Mouse (Mus musculus): ENCODE results near the gene Gm5414. TPM values are rescaled to one million over a fixed set of nuclear protein-coding genes. Genes with fewer than 3 reads are reported as not detected.

Gm5414 gene
- polyA plus RNA-seq, 1 experiment, result not detected

GRCm38 (mm10) chr15:101581701-101582100 lies 46.3 kb downstream of the Gm5414 start:
- Histone ChIP-seq H3ac (ENCODE audit: control insufficient read depth, insufficient read length) (no peak overlapping the region), H3K27me3 (ENCODE audit: control insufficient read depth, insufficient read depth, insufficient read length) (peaks cover 5% of the 10 kb centered on the region), H3K4me3 (no peak overlapping the region), H3K4me2 (ENCODE audit: low read depth) (no peak overlapping the region), H3K79me2 (ENCODE audit: control insufficient read depth, insufficient read depth) (no peaks in the 10 kb centered on the region), H3K36me3 (ENCODE audit: control insufficient read depth, insufficient read depth) (no peaks in the 10 kb centered on the region)
- TF ChIP-seq TCF3 (IDR thresholded peaks at IDR 0.05; ENCODE audit: insufficient read length, low read depth) (no peak), MYOG (IDR thresholded peaks at IDR 0.05; ENCODE audit: control insufficient read depth in 1 of 3, insufficient read depth in 1 of 3, insufficient read length in 2 of 3, low read depth in 2 of 3) (no peak), TCF12 (IDR thresholded peaks at IDR 0.05; ENCODE audit: insufficient read depth, poor library complexity, severe bottlenecking) (no peak), MYOD1 (IDR thresholded peaks at IDR 0.05; ENCODE audit: control insufficient read depth in 1 of 3, insufficient read length in 2 of 3, low read depth in 2 of 3) (no peak), E2F4 (IDR thresholded peaks at IDR 0.05; ENCODE audit: insufficient read depth) (no peak), POLR2A (IDR thresholded peaks at IDR 0.05; ENCODE audit: insufficient read length, low read depth) (no peak), REST (IDR thresholded peaks at IDR 0.05; ENCODE audit: insufficient read depth, insufficient read length) (no peak), CEBPB (IDR thresholded peaks at IDR 0.05; ENCODE audit: insufficient read depth, poor library complexity, severe bottlenecking) (no peak), USF1 (IDR thresholded peaks at IDR 0.05; ENCODE audit: low read depth) (no peak), SRF (IDR thresholded peaks at IDR 0.05; ENCODE audit: control insufficient read depth, insufficient read length, low read depth) (no peak), POLR2AphosphoS2 (IDR thresholded peaks at IDR 0.05; ENCODE audit: insufficient read length, low read depth) (no peak), MAX (IDR thresholded peaks at IDR 0.05; ENCODE audit: low read depth) (no peak)

DNA sequence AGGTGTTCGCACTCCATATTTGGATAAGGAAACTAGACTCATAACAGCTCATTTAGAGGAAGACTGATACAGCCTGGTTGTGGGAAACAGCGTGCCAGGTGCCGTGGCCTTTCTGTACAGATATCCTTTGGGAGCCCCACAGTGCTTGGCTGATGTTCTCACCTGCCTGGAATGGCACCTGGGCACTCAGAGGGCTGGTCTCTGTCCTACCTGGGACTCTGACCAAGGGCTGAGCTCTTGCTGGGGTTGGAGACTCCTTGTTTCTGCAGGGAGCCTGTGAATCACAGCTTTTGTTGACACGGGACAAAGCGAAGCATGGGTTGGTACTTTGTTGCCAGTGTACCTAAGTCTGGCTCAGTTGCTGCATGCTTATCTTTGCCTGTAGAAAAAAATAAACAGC lies 52.5 kb downstream of the Gm5414 start:
- H3K36me3 ChIP-seq (ENCODE audit: control insufficient read depth, insufficient read depth), result no peaks in the 10 kb centered on the region
- TF ChIP-seq USF1 (IDR thresholded peaks at IDR 0.05; ENCODE audit: low read depth), result no peak
- TF ChIP-seq MYOD1 (IDR thresholded peaks at IDR 0.05; ENCODE audit: control insufficient read depth in 1 of 3, insufficient read length in 2 of 3, low read depth in 2 of 3), result no peak
- no peak for TF ChIP-seq E2F4 (IDR thresholded peaks at IDR 0.05; ENCODE audit: insufficient read depth)
- no peak for TF ChIP-seq REST (IDR thresholded peaks at IDR 0.05; ENCODE audit: insufficient read depth, insufficient read length)
- no peak for TF ChIP-seq POLR2A (IDR thresholded peaks at IDR 0.05; ENCODE audit: insufficient read length, low read depth)
- no peak for TF ChIP-seq POLR2AphosphoS2 (IDR thresholded peaks at IDR 0.05; ENCODE audit: insufficient read length, low read depth)
- no peak for TF ChIP-seq MYOG (IDR thresholded peaks at IDR 0.05; ENCODE audit: control insufficient read depth in 1 of 3, insufficient read depth in 1 of 3, insufficient read length in 2 of 3, low read depth in 2 of 3)
- TF ChIP-seq CEBPB (IDR thresholded peaks at IDR 0.05; ENCODE audit: insufficient read depth, poor library complexity, severe bottlenecking), result no peak
- no peak for TF ChIP-seq MAX (IDR thresholded peaks at IDR 0.05; ENCODE audit: low read depth)
- no peak for TF ChIP-seq SRF (IDR thresholded peaks at IDR 0.05; ENCODE audit: control insufficient read depth, insufficient read length, low read depth)
- TF ChIP-seq TCF3 (IDR thresholded peaks at IDR 0.05; ENCODE audit: insufficient read length, low read depth), result no peak
- TF ChIP-seq TCF12 (IDR thresholded peaks at IDR 0.05; ENCODE audit: insufficient read depth, poor library complexity, severe bottlenecking), result no peak
- H3K4me3 ChIP-seq, result no peak overlapping the region
- no peak overlapping the region for H3K4me2 ChIP-seq (ENCODE audit: low read depth)
- H3K79me2 ChIP-seq (ENCODE audit: control insufficient read depth, insufficient read depth), result no peaks in the 10 kb centered on the region
- peaks cover 49% of the 10 kb centered on the region for H3K27me3 ChIP-seq (ENCODE audit: control insufficient read depth, insufficient read depth, insufficient read length)
- no peak overlapping the region for H3ac ChIP-seq (ENCODE audit: control insufficient read depth, insufficient read length)

Other genes with a start within 250 kb of the Gm5414 start
- 0.04 TPM for gene Krt7, start 217.1 kb downstream of the Gm5414 start, polyA plus RNA-seq (2012; fragmentation: generic; extraction: Trizol)
- not detected for gene Krt87, start 189.4 kb downstream of the Gm5414 start, polyA plus RNA-seq (2012; fragmentation: generic; extraction: Trizol)
- not detected for gene Krt88, start 180.4 kb downstream of the Gm5414 start, polyA plus RNA-seq (2012; fragmentation: generic; extraction: Trizol)
- gene Krt81, start 164.4 kb downstream of the Gm5414 start, polyA plus RNA-seq (2012; fragmentation: generic; extraction: Trizol), result not detected
- not detected for gene Krt86, start 154.7 kb downstream of the Gm5414 start, polyA plus RNA-seq (2012; fragmentation: generic; extraction: Trizol)
- gene Krt83, start 136.7 kb downstream of the Gm5414 start, polyA plus RNA-seq (2012; fragmentation: generic; extraction: Trizol), result not detected
- not detected for gene Gm49425, start 110.9 kb downstream of the Gm5414 start, polyA plus RNA-seq (2012; fragmentation: generic; extraction: Trizol)
- gene Krt84, start 95.4 kb downstream of the Gm5414 start, polyA plus RNA-seq (2012; fragmentation: generic; extraction: Trizol), result not detected
- not detected for gene Krt82, start 77.5 kb downstream of the Gm5414 start, polyA plus RNA-seq (2012; fragmentation: generic; extraction: Trizol)
- gene Krt90, start 65.2 kb downstream of the Gm5414 start, polyA plus RNA-seq (2012; fragmentation: generic; extraction: Trizol), result not detected
- gene Krt75, start 54.3 kb downstream of the Gm5414 start, polyA plus RNA-seq (2012; fragmentation: generic; extraction: Trizol), result not detected
- not detected for gene Gm5478, start 19.2 kb upstream of the Gm5414 start, polyA plus RNA-seq (2012; fragmentation: generic; extraction: Trizol)
- gene Krt6b, start 52.1 kb upstream of the Gm5414 start, polyA plus RNA-seq (2012; fragmentation: generic; extraction: Trizol), result not detected
- not detected for gene Krt6a, start 66.1 kb upstream of the Gm5414 start, polyA plus RNA-seq (2012; fragmentation: generic; extraction: Trizol)
- 0.02 TPM for gene Krt5, start 84.7 kb upstream of the Gm5414 start, polyA plus RNA-seq (2012; fragmentation: generic; extraction: Trizol)
- gene Krt71, start 114.9 kb upstream of the Gm5414 start, polyA plus RNA-seq (2012; fragmentation: generic; extraction: Trizol), result not detected
- not detected for gene Krt72, start 158.3 kb upstream of the Gm5414 start, polyA plus RNA-seq (2012; fragmentation: generic; extraction: Trizol)
- gene Krt73, start 174.2 kb upstream of the Gm5414 start, polyA plus RNA-seq (2012; fragmentation: generic; extraction: Trizol), result not detected
- not detected for gene Krt2, start 190.0 kb upstream of the Gm5414 start, polyA plus RNA-seq (2012; fragmentation: generic; extraction: Trizol)
- not detected for gene Krt1, start 222.6 kb upstream of the Gm5414 start, polyA plus RNA-seq (2012; fragmentation: generic; extraction: Trizol)
- not detected for gene Krt77, start 241.5 kb upstream of the Gm5414 start, polyA plus RNA-seq (2012; fragmentation: generic; extraction: Trizol)